Mouse (Mus musculus): ENCODE measurements around the gene C2cd4a. TPM values are rescaled to one million over a fixed set of nuclear protein-coding genes. Genes with fewer than 3 reads are reported as not detected.

Gene C2cd4a
- polyA plus RNA-seq, 1 experiment from 2014 or later, result 0.09 TPM

GRCm38 (mm10) chr9:67786311-67786710, 45.8 kb downstream of the C2cd4a start:
- Histone ChIP-seq H3K4me1 (replicated peaks) (no peaks in the 10 kb centered on the region), H3K27ac (no peak overlapping the region), H3K9ac (no peak overlapping the region), H3K27me3 (no peaks in the 10 kb centered on the region), H3K9me3 (replicated peaks) (no peaks in the 10 kb centered on the region), H3K36me3 (no peaks in the 10 kb centered on the region), H3K4me2 (no peak overlapping the region), H3K4me3 (no peak overlapping the region)
- ATAC-seq (replicated peaks; ENCODE audit: insufficient number of reproducible peaks, insufficient read depth, low FRiP score, low read depth), result no peak
- WGBS, result 78% methylated on average over 7 of the region's 7 CpGs

- Histone ChIP-seq H3K4me1 (replicated peaks) (no peaks in the 10 kb centered on the region), H3K9ac (no peak overlapping the region), H3K4me3 (no peak overlapping the region), H3K27ac (no peak overlapping the region), H3K36me3 (no peaks in the 10 kb centered on the region), H3K27me3 (no peaks in the 10 kb centered on the region), H3K4me2 (no peak overlapping the region), H3K9me3 (replicated peaks) (no peaks in the 10 kb centered on the region)
- no peak for ATAC-seq (replicated peaks; ENCODE audit: insufficient number of reproducible peaks, insufficient read depth, low FRiP score, low read depth)
These were observed 48.2 kb downstream of the C2cd4a start for GRCm38 (mm10) chr9:67783925-67784324.

- no peak overlapping the region for H3K9ac ChIP-seq
- H3K4me2 ChIP-seq, result no peak overlapping the region
- H3K9me3 ChIP-seq (replicated peaks), result no peaks in the 10 kb centered on the region
- H3K4me3 ChIP-seq, result no peak overlapping the region
- no peaks in the 10 kb centered on the region for H3K27me3 ChIP-seq
- ATAC-seq (replicated peaks; ENCODE audit: insufficient number of reproducible peaks, insufficient read depth, low FRiP score, low read depth), result no peak
- peaks cover 3% of the 10 kb centered on the region; the same call in 1 of the 2 replicates for H3K4me1 ChIP-seq (replicated peaks)
- no peaks in the 10 kb centered on the region for H3K36me3 ChIP-seq
- H3K27ac ChIP-seq, result no peak overlapping the region
- 84% methylated on average over 3 of the region's 3 CpGs for WGBS
These were observed 48.7 kb downstream of the C2cd4a start for GRCm38 (mm10) chr9:67783464-67783863.

GRCm38 (mm10) chr9:67782786-67783185, 49.3 kb downstream of the C2cd4a start:
- ATAC-seq (replicated peaks; ENCODE audit: insufficient number of reproducible peaks, insufficient read depth, low FRiP score, low read depth), result no peak
- no peak overlapping the region for H3K9ac ChIP-seq
- no peaks in the 10 kb centered on the region for H3K27me3 ChIP-seq
- no peak overlapping the region for H3K4me3 ChIP-seq
- no peaks in the 10 kb centered on the region for H3K9me3 ChIP-seq (replicated peaks)
- H3K4me2 ChIP-seq, result no peak overlapping the region
- no peak overlapping the region for H3K27ac ChIP-seq
- H3K36me3 ChIP-seq, result no peaks in the 10 kb centered on the region
- peaks cover 6% of the 10 kb centered on the region; the same call in 1 of the 2 replicates for H3K4me1 ChIP-seq (replicated peaks)
- WGBS, result 68% methylated on average over 6 of the region's 6 CpGs

Other genes starting within 250 kb of the C2cd4a start
- gene C2cd4b, start 72.9 kb downstream of the C2cd4a start, polyA plus RNA-seq (2015; fragmentation: Nextera tagmentation; extraction: Ambion mirVana), result 1.1 TPM in 2 replicates
- gene Vps13c, start 8.1 kb upstream of the C2cd4a start, polyA plus RNA-seq (2015; fragmentation: Nextera tagmentation; extraction: Ambion mirVana), result 3.6 and 4.7 TPM in 2 replicates